Mouse (Mus musculus) heart, adult 9 months (tissue): ENCODE results near the gene Col4a1.

Source experiments
- DNase-seq, 2 experiments: peaks; one replicate each; pipeline ENCODE4 v3.0.0; 2022; ENCODE audit warnings: low spot score in 2 of 2

The Col4a1 gene

GRCm38 (mm10) chr8:11331561-11331960 lies 18.9 kb upstream of the Col4a1 start:
- DNase-seq, result peak; percentile 75 to 79

- no peak for DNase-seq
Observed at GRCm38 (mm10) chr8:11327722-11328417, 15.2 kb upstream of the Col4a1 start.

GRCm38 (mm10) chr8:11327298-11327697 lies 14.7 kb upstream of the Col4a1 start:
- DNase-seq, result peak in 1 of 2 experiments; percentile 49

GRCm38 (mm10) chr8:11324801-11325395 lies 12.3 kb upstream of the Col4a1 start:
- peak in 1 of 2 experiments; percentile 19 for DNase-seq

- peak in 1 of 2 experiments; percentile 68 for DNase-seq
Observed at GRCm38 (mm10) chr8:11323681-11324080, 11.1 kb upstream of the Col4a1 start.

GRCm38 (mm10) chr8:11322724-11323585 lies 10.3 kb upstream of the Col4a1 start:
- peak; percentile 46 to 71 for DNase-seq

- DNase-seq, result no peak
Observed at GRCm38 (mm10) chr8:11321841-11322240, 9.2 kb upstream of the Col4a1 start.

- DNase-seq, result no peak
Observed at GRCm38 (mm10) chr8:11319405-11319804, 6.8 kb upstream of the Col4a1 start.

- DNase-seq, result peak in 1 of 2 experiments; percentile 19
Observed at GRCm38 (mm10) chr8:11316118-11316517, 3.5 kb upstream of the Col4a1 start.

- no peak for DNase-seq
Observed at GRCm38 (mm10) chr8:11315179-11315943, 2.7 kb upstream of the Col4a1 start.

GRCm38 (mm10) chr8:11314613-11315012 lies 2.0 kb upstream of the Col4a1 start:
- no peak for DNase-seq

- peak; percentile 42 to 55 for DNase-seq
Observed at GRCm38 (mm10) chr8:11313176-11314111, 818 bp upstream of the Col4a1 start.

GRCm38 (mm10) chr8:11311681-11312348 lies 811 bp downstream of the Col4a1 start:
- DNase-seq, result peak; percentile 78 to 85

GRCm38 (mm10) chr8:11310049-11310448 lies 2.6 kb downstream of the Col4a1 start:
- no peak for DNase-seq

GRCm38 (mm10) chr8:11309226-11309625 lies 3.4 kb downstream of the Col4a1 start:
- no peak for DNase-seq

GRCm38 (mm10) chr8:11308570-11308998 lies 4.0 kb downstream of the Col4a1 start:
- DNase-seq, result peak in 1 of 2 experiments; percentile 56

GRCm38 (mm10) chr8:11307451-11307850 lies 5.2 kb downstream of the Col4a1 start:
- peak in 1 of 2 experiments; percentile 29 for DNase-seq

GRCm38 (mm10) chr8:11305539-11305938 lies 7.1 kb downstream of the Col4a1 start:
- no peak for DNase-seq

GRCm38 (mm10) chr8:11304027-11304601 lies 8.5 kb downstream of the Col4a1 start:
- DNase-seq, result no peak
